Mouse (Mus musculus) neural tube, embryonic 12.5 days (tissue): ENCODE data around the gene Rnase4. TPM values are rescaled to one million over a fixed set of nuclear protein-coding genes. Genes with fewer than 3 reads are reported as not detected.

Experiments
- ATAC-seq: fragments of 200-750 bp; cut with Nextera tagmentation; 2 replicates; pipeline ENCODE4 v1.8.0; 2017; ENCODE audit warnings: low read depth, mild to moderate bottlenecking, moderate TSS enrichment, moderate library complexity; ENCODE audit not compliant: low FRiP score
- H3K27ac ChIP-seq: fragments of 300-500 bp; sonication (generic); 2 replicates; pipeline ENCODE4 v1.5.1; 2016
- H3K27me3 ChIP-seq: fragments of 300-500 bp; sonication (generic); replicated peaks from 2 replicates; pipeline ENCODE4 v1.6.1; 2016; ENCODE audit warnings: mild to moderate bottlenecking
- H3K36me3 ChIP-seq: fragments of 300-500 bp; sonication (generic); 2 replicates; pipeline ENCODE4 v1.6.1; 2016; ENCODE audit warnings: mild to moderate bottlenecking
- H3K4me1 ChIP-seq: fragments of 300-500 bp; sonication (generic); 2 replicates; pipeline ENCODE4 v1.6.1; 2016
- H3K4me2 ChIP-seq: fragments of 300-500 bp; sonication (generic); replicated peaks from 2 replicates; pipeline ENCODE4 v1.6.1; 2016; ENCODE audit warnings: mild to moderate bottlenecking
- H3K4me3 ChIP-seq: fragments of 300-500 bp; sonication (generic); 2 replicates; pipeline ENCODE4 v1.5.1; 2016
- H3K9ac ChIP-seq: fragments of 300-500 bp; sonication (generic); 2 replicates; pipeline ENCODE4 v1.6.1; 2016; ENCODE audit warnings: mild to moderate bottlenecking
- H3K9me3 ChIP-seq: fragments of 300-500 bp; sonication (generic); 2 replicates; pipeline ENCODE4 v1.6.1; 2016; ENCODE audit warnings: mild to moderate bottlenecking
- WGBS: fragments of 180-500 bp; shearing (Covaris S2); methylation state at CpG from one replicate; pipeline ENCODE4 v1.1.7; 2016; 5-methylcytosine and 5-hydroxymethylcytosine counted together
- polyA plus RNA-seq: library from polyadenylated mRNA; unstranded; fragments of >200 nt; fragmentation: Nextera tagmentation; extraction: Ambion mirVana; gene quantifications from 2 replicates; pipeline ENCODE4 v1.2.1, GENCODE M21; 2016

Rnase4 gene
- polyA plus RNA-seq, 1 experiment from 2014 or later: 14.5 TPM

GRCm38 (mm10) chr14:51140342-51140741 is 49.5 kb downstream of the Rnase4 start:
- ATAC-seq: no peak
- Histone ChIP-seq H3K4me1 (no peaks in the 10 kb centered on the region), H3K4me2 (no peak overlapping the region), H3K27me3 (no peaks in the 10 kb centered on the region), H3K9me3 (no peaks in the 10 kb centered on the region), H3K27ac (no peak overlapping the region), H3K36me3 (no peaks in the 10 kb centered on the region), H3K4me3 (no peak overlapping the region), H3K9ac (no peak overlapping the region)
- WGBS: 80% methylated on average over 2 of the region's 2 CpGs

- Histone ChIP-seq H3K9me3 (no peaks in the 10 kb centered on the region), H3K9ac (no peak overlapping the region), H3K4me2 (no peak overlapping the region), H3K27ac (no peak overlapping the region), H3K4me3 (no peak overlapping the region), H3K4me1 (peaks cover 4% of the 10 kb centered on the region; the same call in 1 of the 2 replicates), H3K27me3 (no peaks in the 10 kb centered on the region), H3K36me3 (no peaks in the 10 kb centered on the region)
- ATAC-seq: no peak
- WGBS: 84% methylated on average over 4 of the region's 4 CpGs
Measured at GRCm38 (mm10) chr14:51142119-51142518, 51.2 kb downstream of the Rnase4 start.

GRCm38 (mm10) chr14:51142568-51142967 is 51.7 kb downstream of the Rnase4 start:
- no peak for ATAC-seq
- H3K27me3 ChIP-seq: no peaks in the 10 kb centered on the region
- H3K9ac ChIP-seq: no peak overlapping the region
- H3K4me3 ChIP-seq: no peak overlapping the region
- H3K36me3 ChIP-seq: no peaks in the 10 kb centered on the region
- no peak overlapping the region for H3K27ac ChIP-seq
- no peak overlapping the region for H3K4me2 ChIP-seq
- H3K4me1 ChIP-seq: peaks cover 4% of the 10 kb centered on the region; the same call in 1 of the 2 replicates
- WGBS: 81% methylated on average over 3 of the region's 3 CpGs
- no peaks in the 10 kb centered on the region for H3K9me3 ChIP-seq

GRCm38 (mm10) chr14:51143287-51143686 is 52.4 kb downstream of the Rnase4 start:
- Histone ChIP-seq H3K4me2 (no peak overlapping the region), H3K9me3 (no peaks in the 10 kb centered on the region), H3K9ac (no peak overlapping the region), H3K4me3 (no peak overlapping the region), H3K27me3 (no peaks in the 10 kb centered on the region), H3K27ac (no peak overlapping the region), H3K36me3 (no peaks in the 10 kb centered on the region), H3K4me1 (peaks cover 4% of the 10 kb centered on the region; the same call in 1 of the 2 replicates)
- 84% methylated on average over 4 of the region's 4 CpGs for WGBS
- no peak for ATAC-seq

- Histone ChIP-seq H3K9ac (no peak overlapping the region), H3K4me3 (no peak overlapping the region), H3K4me1 (peaks cover 4% of the 10 kb centered on the region; the same call in 1 of the 2 replicates), H3K9me3 (no peaks in the 10 kb centered on the region), H3K27ac (no peak overlapping the region), H3K27me3 (no peaks in the 10 kb centered on the region), H3K36me3 (no peaks in the 10 kb centered on the region), H3K4me2 (no peak overlapping the region)
- ATAC-seq: no peak
- WGBS: 82% methylated on average over 2 of the region's 2 CpGs
Measured at GRCm38 (mm10) chr14:51143937-51144336, 53.1 kb downstream of the Rnase4 start.

GRCm38 (mm10) chr14:51144451-51144850 is 53.6 kb downstream of the Rnase4 start:
- no peaks in the 10 kb centered on the region for H3K27me3 ChIP-seq
- no peaks in the 10 kb centered on the region for H3K9me3 ChIP-seq
- H3K27ac ChIP-seq: no peak overlapping the region
- H3K4me1 ChIP-seq: peaks cover 4% of the 10 kb centered on the region; the same call in 1 of the 2 replicates
- no peak overlapping the region for H3K9ac ChIP-seq
- H3K36me3 ChIP-seq: no peaks in the 10 kb centered on the region
- ATAC-seq: no peak
- no peak overlapping the region for H3K4me2 ChIP-seq
- WGBS: 97% methylated on average over 4 of the region's 4 CpGs
- no peak overlapping the region for H3K4me3 ChIP-seq

GRCm38 (mm10) chr14:51145521-51145920 is 54.6 kb downstream of the Rnase4 start:
- no peak overlapping the region for H3K9ac ChIP-seq
- H3K4me3 ChIP-seq: no peak overlapping the region
- no peak overlapping the region for H3K4me2 ChIP-seq
- no peaks in the 10 kb centered on the region for H3K9me3 ChIP-seq
- 87% methylated on average over 6 of the region's 6 CpGs for WGBS
- no peaks in the 10 kb centered on the region for H3K27me3 ChIP-seq
- no peak for ATAC-seq
- no peak overlapping the region for H3K27ac ChIP-seq
- no peaks in the 10 kb centered on the region for H3K36me3 ChIP-seq
- H3K4me1 ChIP-seq: peaks cover 4% of the 10 kb centered on the region; the same call in 1 of the 2 replicates

- Histone ChIP-seq H3K36me3 (no peaks in the 10 kb centered on the region), H3K27me3 (no peaks in the 10 kb centered on the region), H3K4me3 (no peak within 1 kb of the TSS), H3K4me2 (no peak within 1 kb of the TSS), H3K9me3 (no peaks in the 10 kb centered on the region), H3K9ac (no peak within 1 kb of the TSS), H3K4me1 (peaks cover 4% of the 10 kb centered on the region; the same call in 1 of the 2 replicates), H3K27ac (no peak within 1 kb of the TSS)
- no peak for ATAC-seq
- WGBS: 34% methylated on average over 2 of the region's 2 CpGs
Measured at GRCm38 (mm10) chr14:51146685-51147084, 55.8 kb downstream of the Rnase4 start, which contains the start of gene Rnase1. TSS of gene Rnase1 (minus strand) at chr14:51146785.

GRCm38 (mm10) chr14:51148006-51148405 is 57.1 kb downstream of the Rnase4 start:
- Histone ChIP-seq H3K36me3 (no peaks in the 10 kb centered on the region), H3K4me3 (no peak overlapping the region), H3K9me3 (no peaks in the 10 kb centered on the region), H3K27ac (no peak overlapping the region), H3K4me2 (no peak overlapping the region), H3K9ac (no peak overlapping the region), H3K4me1 (peaks cover 4% of the 10 kb centered on the region; the same call in 1 of the 2 replicates), H3K27me3 (no peaks in the 10 kb centered on the region)
- WGBS: 72% methylated on average over 3 of the region's 3 CpGs
- no peak for ATAC-seq

GRCm38 (mm10) chr14:51149164-51149563 is 58.3 kb downstream of the Rnase4 start:
- Histone ChIP-seq H3K27me3 (no peaks in the 10 kb centered on the region), H3K27ac (no peak overlapping the region), H3K9ac (no peak overlapping the region), H3K9me3 (no peaks in the 10 kb centered on the region), H3K36me3 (no peaks in the 10 kb centered on the region), H3K4me1 (peaks cover 4% of the 10 kb centered on the region; the same call in 1 of the 2 replicates), H3K4me2 (no peak overlapping the region), H3K4me3 (no peak overlapping the region)
- no peak for ATAC-seq
- 53% methylated on average over 5 of the region's 5 CpGs for WGBS

- no peaks in the 10 kb centered on the region for H3K36me3 ChIP-seq
- no peaks in the 10 kb centered on the region for H3K27me3 ChIP-seq
- no peak for ATAC-seq
- H3K4me1 ChIP-seq: peaks cover 4% of the 10 kb centered on the region; the same call in 1 of the 2 replicates
- H3K4me3 ChIP-seq: no peak overlapping the region
- H3K4me2 ChIP-seq: no peak overlapping the region
- H3K27ac ChIP-seq: no peak overlapping the region
- no peak overlapping the region for H3K9ac ChIP-seq
- 86% methylated on average over 3 of the region's 3 CpGs for WGBS
- H3K9me3 ChIP-seq: no peaks in the 10 kb centered on the region
Measured at GRCm38 (mm10) chr14:51150206-51150831, 59.4 kb downstream of the Rnase4 start.

- no peaks in the 10 kb centered on the region for H3K4me1 ChIP-seq
- no peak for ATAC-seq
- no peak overlapping the region for H3K4me3 ChIP-seq
- H3K4me2 ChIP-seq: no peak overlapping the region
- no peaks in the 10 kb centered on the region for H3K27me3 ChIP-seq
- no peak overlapping the region for H3K27ac ChIP-seq
- H3K9me3 ChIP-seq: no peaks in the 10 kb centered on the region
- 87% methylated on average over 5 of the region's 5 CpGs for WGBS
- H3K36me3 ChIP-seq: no peaks in the 10 kb centered on the region
- no peak overlapping the region for H3K9ac ChIP-seq
Measured at GRCm38 (mm10) chr14:51152249-51152870, 61.5 kb downstream of the Rnase4 start.
